Mouse (Mus musculus) lung, postnatal 25 days (tissue): Measurements from ENCODE around the gene Tbck.

Experiments
- DNase-seq: peaks from one replicate; pipeline ENCODE4 v3.0.0; 2022; ENCODE audit warnings: low spot score

Tbck gene

DNA sequence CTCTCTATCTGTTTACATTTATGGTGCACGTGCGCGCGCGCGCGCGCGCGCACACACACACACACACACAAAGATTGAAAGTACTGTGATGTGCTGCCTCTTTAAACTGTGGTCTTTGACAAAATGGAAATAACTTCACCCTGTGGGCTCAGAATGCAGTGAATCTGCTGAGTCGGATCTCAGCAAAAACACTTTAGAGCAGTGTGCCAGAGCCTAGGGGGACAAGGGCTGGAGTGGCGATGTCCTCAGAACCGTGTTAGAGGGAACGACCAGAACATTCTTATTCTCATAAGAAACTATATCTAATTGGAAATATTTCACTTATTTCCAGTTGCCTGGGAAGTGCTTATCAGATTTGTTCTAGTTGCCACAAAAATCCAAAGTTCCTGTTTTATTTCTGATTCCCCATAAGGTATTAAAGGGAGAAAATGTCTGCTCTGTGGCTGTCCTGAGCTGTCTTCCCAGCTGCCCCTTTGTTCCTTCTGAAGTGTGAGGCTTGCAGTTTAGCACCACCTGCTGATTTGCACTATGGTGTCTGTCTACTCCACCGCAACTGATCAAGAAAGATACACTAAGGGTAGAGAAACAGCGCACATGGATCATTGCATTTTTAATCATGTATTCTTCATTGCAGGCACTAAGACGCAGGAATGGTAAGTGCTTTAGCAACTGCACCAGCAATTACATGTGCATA lies 82.2 kb downstream of the Tbck start:
- no peak for DNase-seq

DNA sequence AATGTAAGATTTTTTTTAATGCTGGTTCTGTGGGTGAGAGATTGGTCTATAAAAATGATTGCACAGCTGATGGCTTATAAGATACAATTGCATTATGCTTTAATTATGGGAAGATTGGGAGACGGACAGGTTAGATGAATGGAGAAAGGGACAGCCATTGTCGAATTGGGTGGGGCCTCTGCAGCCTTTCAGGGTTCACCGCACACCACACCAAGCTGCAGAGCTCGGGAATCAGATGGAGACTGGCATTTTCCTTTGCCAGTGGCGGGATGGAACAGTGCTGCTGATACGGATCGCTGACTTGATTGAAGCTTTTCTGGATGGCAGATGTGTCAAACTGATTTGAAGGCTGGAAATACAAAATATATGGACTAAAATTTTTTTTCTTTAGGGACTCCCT lies 88.1 kb downstream of the Tbck start:
- DNase-seq = no peak

DNA sequence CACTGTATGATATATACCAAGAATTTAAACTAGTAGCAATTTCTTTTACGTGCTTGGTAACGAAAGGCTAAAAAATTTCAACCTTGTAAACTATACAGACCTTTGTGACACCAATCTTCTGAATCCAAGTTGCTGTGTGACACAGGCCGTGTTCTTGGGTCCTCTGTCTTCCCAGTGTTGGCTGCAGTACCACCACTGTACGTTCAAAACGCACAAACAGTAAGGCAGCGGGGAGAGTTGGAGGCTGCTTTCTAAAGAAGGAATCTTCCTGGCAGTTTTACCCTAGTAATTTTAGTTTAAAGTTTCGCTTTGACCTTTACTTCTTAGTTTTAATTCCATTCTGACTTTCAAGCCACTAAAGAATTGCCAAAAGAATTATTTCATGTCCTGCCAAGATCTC lies 92.7 kb downstream of the Tbck start:
- no peak for DNase-seq

DNA sequence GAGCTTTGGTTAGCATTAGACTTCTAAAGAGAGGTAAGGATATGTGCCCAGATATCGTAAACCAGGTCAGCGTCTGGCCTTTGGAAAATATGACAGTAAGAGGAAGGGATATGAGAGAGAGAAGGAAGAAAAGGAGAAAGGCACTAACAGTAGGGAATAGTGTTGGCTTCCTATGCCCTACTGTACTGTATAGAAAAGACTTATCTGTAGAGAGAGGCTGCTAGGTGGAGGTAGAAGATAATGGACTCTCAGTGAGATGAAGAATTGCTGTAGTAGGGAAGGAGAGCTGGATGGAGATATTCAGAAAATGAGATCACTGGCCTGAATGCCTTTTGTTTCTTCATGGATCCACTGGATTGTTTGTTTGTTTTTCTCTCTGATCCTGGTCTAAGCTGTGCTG lies 97.2 kb downstream of the Tbck start:
- DNase-seq = no peak

DNA sequence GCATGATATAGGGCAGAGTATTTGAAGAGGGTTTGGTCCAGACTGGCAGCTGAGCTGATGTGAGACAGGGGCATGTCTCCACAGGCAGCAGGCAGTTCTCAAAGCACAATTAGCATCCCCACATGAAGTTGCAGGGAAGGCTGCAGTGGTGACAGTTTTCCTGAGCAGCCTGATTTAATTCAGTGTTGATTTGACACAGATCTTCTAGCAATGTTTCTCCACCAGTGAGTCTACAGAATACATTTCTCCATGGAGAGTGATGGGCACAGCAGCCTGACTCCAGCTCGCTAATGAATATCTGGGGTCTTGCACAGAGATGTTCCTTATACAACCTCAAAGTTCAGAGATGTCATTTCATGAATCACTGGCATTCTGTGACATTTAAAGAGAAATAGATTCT lies 99.1 kb downstream of the Tbck start:
- DNase-seq = no peak

DNA sequence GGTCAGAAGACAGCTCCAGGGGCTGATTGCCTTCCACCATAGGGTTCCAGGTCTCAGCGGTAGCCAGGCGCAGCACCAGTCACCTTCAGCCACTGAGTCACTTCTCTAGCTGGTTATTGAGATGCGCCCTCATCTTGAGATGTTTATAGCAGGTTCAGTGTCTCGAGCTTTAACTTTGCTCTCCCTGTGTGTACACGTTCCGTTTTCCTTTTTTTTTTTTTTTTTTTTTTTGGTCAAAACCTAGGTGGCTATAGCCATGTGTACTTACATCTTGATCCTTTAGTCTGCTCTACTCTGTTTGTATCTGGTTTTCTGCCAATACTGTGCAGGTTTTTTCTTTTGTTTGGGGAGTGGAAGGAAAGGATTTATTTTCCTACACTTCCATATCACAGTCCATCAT lies 100.8 kb downstream of the Tbck start:
- no peak for DNase-seq

DNA sequence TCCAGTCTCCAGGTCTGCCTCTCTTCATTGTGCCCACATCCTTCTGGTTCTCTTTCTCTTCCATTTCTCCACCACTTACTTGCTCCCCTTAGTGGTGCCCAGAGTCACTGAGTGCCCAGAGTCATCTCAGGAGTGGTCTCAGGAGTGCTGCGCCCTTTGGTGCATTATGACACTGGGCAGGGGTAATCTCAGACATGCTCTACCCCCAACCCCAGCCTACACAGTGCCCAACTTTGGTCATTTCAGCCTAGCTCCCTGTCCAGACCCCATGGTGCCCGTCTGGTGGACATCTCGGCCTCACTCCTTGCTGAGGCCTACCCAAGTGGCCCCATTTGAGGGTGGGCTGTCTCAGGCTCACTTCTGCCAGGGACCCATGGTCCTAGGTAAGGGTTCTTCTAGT lies 102.7 kb downstream of the Tbck start:
- DNase-seq = no peak

DNA sequence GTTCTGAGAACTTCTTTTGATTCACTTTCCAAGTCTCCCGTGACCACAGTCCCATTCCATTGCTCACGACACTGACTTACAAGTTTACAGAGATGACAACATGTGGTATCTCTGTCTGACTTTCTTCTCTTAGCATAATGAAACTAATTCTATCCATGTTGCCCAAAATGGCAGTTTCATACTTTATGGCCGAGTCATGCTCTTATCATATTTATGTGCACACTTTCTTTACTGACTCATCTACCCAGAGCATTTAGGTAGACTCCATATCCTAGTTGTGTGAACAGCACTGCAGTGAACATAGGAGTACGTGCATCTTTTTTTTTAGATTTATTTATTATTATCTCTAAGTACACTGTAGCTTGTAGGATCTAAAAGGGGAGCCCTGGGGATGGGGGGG lies 103.8 kb downstream of the Tbck start:
- DNase-seq = no peak

DNA sequence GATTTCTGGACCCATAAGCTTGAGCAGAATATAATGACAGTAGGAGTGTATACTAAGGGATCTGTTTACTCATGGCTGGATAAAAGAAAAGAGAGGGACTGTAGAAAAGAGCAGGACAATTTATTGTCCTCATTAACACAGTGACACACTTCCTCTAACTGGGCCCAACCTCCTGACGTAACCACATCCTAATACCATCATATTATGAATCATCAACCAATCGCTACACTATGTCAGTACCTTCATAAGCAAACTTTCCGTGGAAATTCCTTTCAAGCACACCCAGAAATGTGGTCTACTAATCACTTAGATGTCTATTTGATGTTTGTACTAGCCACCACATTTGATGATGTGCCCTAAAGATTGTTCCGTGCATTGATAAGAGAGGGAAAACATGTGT lies 107.2 kb downstream of the Tbck start:
- no peak for DNase-seq

DNA sequence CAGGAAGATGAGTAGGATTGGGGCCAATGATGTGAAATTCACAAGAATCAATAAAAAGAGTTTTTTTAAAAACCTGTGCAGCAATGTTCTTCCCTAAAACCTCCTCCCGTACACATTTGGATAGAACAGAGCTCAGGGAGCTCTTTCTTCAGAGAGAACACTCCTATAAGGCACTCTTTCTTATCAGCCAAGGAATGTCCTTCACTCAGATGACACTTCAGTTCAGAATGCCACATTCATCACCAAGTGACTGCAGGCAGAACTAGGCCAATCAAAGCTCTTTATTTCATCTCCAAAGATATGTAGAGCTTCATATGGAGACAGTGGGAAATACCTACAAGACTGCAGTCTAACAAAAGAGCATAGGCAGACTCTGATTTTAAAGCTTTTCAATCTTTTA lies 116.3 kb downstream of the Tbck start:
- peak; percentile 42 for DNase-seq

DNA sequence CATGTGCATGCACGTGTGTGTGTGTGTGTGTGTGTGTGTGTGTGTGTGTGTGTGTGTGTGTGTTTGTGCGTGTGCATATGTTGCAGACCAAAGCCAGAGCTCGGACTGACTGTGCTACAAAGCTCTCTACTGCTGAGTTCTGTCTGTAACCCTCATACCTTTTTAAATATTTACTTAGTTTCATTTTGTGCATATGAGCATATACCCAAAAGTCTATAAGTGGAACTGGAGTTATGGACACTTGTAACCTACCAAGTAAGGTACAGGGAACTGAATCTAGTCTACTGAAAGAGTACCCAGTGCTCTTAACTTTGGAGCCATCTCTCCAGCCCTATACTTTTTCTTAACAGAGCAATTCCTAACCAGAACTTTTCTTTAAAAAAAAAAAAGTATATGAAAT lies 118.0 kb downstream of the Tbck start:
- DNase-seq = no peak

DNA sequence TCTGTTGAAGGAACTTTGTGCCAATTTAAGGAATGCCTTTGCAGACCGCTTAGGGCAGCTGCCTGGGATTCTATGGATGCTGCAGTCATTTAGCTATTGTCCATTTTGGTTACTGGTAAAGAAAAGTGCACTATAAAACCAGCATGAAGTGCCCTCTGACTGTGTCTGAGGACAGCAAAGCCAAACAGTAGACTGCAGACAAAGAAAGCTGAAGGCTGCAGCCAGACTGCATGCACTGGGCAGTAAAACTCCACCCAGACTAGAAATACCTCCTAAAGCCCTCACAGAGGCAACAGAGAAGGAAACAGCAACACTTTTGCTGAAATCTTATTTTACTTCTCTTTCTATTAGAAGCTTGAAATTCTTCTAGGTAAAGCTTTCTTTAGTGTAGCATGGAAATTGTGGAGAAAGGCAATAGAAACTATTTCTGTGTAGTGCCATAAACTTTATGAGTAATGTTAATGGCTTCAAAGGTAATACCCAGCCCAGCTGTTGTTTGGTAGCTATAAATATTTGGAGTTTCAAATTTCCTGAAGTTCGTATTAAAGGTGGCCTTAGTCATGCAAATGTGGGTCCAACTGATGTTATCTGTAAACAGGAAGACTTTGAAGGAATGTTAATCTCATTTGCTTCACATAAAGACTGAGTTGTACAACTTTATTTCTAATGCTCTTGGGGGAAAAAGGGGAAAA lies 124.1 kb downstream of the Tbck start:
- DNase-seq = no peak

DNA sequence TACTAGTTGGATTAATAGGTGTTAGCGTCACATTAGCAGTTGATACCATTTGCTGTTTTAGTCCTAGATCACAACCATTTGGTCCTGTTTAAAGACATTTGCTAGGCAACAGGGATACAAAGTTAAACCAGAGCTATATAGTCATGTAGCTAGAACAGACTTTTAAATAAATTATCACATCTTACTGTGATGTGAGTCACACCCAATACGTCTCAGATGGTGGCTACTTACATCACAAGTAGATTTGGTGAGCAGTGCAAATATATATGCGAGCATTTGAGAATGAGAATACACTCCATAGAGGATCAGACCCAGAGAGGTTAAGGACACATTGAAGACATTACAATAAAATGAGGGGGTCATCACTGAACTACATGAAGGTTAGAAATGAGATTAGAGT lies 125.0 kb downstream of the Tbck start:
- DNase-seq = no peak

DNA sequence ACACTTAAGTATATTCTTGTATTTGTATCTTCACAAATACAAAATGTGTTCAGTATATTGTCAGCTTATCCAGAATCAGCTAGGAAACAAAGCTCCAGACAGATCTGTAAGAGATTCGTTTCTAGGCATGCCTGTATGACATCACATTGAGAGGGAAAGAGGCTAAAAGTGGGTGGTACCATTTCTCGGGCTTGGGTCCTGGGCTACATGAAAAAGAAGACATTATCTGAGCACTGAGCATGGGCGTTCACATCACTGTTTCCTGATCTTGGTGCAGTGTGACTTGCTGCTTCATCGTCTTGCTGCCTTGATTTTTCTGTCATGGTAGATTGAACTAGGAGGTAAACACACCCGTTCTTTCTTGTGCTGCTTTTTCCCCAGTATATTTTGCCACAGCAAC lies 127.8 kb downstream of the Tbck start:
- no peak for DNase-seq

DNA sequence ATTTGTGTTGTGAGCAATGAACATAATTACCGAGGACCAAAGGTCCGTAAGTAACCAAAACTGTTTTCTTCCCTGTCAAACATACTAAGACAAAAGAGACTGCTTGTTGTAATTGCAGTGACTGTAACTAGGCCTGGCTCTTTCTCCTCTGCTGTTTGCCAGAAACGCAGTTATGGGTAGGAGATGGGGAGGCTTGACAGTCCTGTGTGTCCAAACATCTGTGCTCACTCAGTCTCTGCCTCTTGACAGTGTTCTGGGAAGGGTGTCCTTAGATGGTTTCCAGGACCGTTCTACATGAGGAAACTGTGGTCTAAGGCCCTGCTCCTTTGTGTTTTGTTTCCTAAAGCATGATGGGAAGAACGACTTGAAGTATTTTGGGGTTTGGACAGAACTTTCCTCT lies 128.4 kb downstream of the Tbck start:
- peak; percentile 77 for DNase-seq

DNA sequence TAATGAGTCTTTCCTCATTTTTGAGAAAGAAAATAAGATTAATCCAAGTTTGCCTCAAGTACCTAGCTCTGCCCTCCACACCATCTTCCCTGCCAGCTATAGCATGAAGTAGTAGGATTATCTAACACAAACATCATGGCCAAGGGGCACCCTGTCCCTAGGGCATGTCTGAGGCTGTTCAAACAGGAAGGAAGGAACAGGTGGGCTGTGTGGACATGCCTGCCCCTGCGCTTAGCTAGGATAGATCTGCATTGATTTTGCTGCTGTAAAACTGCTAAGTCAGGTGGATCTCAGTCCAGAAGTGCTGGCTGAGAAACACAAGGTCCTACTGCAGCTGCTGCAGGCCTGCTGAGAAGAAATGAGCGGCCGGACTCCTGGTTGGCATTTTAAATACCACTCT lies 129.2 kb downstream of the Tbck start:
- DNase-seq = no peak

DNA sequence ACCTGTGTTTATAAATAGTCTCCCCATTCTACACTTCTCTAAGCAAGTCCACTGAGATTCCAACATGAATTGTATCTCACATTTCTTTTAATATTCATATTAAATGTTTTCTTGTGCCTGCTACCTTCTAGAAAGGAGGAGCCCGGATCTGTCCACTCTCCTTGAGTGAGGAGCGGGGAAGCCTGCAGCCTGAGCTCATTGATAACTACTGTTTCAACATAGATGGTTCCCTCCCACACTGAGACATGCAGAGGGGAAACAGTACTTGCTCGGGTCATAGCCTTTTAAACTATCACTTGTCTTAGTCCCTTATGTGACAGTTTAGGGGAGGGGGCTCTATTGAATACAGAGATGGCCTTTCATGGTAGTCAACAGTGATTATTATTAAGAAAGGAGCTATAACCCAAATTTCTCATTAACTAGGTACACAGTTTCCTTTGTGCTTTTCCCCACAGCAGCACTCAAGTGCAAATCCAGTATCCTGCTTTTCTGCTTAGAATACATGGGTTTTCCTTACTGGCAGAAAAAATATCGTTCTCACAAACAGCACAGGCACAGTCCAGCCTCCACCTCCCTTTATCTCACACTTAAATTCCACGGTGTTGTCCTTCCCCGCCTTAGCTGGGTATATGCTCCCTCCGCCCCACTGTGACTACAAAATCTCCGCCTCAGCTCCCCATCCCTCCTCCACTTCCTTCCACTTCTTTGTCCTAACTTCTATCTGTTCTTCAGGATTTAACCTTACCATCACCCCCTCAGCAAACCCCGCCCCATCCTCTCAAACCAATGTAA lies 130.0 kb downstream of the Tbck start:
- DNase-seq = no peak

DNA sequence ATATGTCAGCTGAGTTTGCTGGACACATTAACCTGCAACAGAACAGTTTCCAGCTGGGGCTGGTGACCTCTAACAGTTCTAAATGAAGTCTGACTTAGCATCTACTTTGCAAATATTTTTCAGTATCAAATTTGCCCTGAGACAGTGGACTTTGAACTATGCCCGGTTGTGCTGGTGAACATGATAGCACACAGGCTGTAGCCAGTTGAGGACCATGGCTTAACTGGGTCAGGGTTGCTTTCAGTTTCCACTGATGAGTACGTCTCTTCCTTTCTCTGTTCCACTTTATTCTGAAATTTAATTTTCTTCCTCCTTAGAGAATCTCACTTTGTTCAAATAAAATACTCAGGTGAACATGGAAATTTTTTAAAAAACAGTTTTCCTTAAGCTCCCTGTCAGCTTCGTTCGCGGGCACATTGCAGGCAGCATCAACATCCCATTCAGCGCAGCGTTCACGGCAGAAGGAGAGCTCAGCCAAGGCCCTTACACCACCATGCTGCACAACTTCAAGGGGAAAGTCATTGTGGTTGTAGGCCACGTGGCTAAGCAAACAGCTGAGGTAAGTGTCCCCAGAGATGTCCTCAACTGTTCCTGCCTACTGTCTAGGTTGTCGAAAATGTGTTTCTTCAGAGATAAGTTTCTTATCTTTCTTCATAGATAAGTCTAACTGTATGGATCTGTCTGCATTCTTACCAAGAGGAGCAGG lies 131.0 kb downstream of the Tbck start:
- DNase-seq = peak; percentile 36

DNA sequence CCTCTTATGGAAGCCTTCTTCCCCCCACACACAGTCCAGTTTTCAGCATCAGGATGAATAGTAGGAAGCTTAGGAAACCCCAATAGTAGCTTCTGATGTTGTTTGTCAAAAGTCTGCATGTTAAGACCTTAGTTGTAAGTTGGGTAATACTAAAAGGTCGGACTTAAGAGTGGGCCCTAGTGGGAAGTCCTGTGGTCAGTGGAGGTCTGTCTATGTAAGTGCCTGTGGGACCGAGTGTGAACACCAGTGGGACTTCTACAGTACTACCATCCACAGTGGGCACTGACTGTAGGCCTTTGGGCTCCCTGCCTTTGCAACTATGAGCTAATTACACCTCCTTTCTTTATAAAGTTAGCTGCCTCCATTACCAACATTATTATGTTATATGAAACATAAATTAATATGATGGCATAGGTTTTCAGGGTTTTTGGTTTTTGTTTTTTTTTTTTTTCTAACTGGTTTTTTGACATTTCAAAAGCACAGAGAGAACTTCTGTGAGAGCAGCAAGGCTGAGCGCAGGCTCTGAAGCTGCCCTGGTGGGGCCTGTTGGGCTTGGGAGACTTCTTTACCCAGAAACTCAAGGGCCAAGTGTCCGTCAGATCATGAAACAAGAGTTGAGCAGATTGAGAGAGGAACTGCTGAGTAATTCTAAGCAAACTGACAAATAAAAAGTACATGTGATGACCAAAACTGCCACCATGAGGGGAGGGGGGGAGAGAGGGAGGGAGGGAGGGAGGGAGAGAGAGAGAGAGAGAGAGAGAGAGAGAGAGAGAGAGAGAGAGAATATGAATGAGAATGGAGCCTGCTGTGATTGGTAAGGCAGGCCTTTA lies 131.8 kb downstream of the Tbck start:
- no peak for DNase-seq

DNA sequence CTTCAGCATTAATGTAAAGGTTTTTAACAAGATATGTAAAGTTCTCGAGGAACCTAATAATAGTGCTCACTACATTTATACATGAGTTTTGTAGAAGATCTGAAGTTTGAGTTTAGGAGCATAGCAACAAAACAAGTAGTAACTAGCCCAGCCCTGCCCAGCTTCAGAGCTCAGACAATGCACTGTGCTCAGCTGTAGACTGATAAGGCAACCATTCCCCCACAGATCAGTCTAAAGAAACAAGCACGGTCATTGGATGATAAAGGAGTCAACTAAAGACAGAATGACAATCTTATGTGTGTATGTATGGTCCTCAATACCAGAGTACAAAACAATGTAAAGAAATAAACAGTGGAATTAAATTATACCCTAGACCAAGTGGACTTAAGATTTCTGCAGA lies 135.5 kb downstream of the Tbck start:
- no peak for DNase-seq

DNA sequence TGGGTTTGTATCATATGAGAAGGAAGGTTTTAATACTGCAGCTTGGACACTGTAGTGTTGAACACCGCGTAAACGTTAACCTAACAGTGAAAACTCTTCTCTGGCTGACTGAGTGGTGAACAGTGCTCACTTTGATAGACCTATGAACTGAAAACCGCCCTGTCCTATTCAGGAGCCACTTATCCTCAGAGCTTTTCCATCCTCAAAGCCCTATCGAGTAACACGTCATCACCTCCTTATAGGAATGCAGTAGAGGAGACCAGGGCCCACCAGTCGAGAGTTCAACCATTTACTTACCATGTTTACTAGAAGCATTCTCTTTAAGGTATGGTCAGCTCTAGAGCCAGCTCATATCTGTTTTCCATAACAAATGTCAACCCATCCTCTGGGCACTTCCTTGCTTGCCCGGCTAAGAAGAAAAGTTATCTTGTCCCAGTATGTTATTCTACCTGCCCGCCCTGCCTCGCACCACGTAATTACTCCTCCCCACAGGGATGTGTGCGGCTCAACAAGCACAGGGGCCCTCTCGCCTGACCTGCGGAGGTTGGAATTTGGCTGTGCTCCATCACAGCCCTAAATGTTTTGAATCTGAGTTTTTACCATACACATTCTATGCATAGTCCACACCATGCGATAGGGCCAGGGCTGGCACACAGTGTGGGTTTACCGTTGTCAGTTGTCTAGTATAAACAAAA lies 147.4 kb downstream of the Tbck start:
- no peak for DNase-seq
